Mouse (Mus musculus) splenic B cell, adult 2 months (primary cell): ENCODE data around the gene 4930447F04Rik.

Experiments used
- DNase-seq: peaks from one replicate; pipeline ENCODE4 v3.0.0-alpha.2; 2011; ENCODE audit warnings: low read depth, low spot score
- H3K27me3 ChIP-seq: 2 replicates; pipeline ENCODE4 v1.6.1; 2012; ENCODE audit warnings: mild to moderate bottlenecking, low read length, moderate library complexity, mixed read lengths; ENCODE audit not compliant: control insufficient read depth, poor library complexity, insufficient read depth, severe bottlenecking
- H3K36me3 ChIP-seq: 2 replicates; pipeline ENCODE4 v1.6.1; 2012; ENCODE audit warnings: mild to moderate bottlenecking, low read length, moderate library complexity, mixed read lengths; ENCODE audit not compliant: control insufficient read depth, poor library complexity, insufficient read depth, severe bottlenecking

The 4930447F04Rik gene

GRCm38 (mm10) chrX:66304124-66304523, at the start of gene 4930447F04Rik:
TSS of gene 4930447F04Rik (minus strand) at chrX:66304224.
- Histone ChIP-seq H3K36me3 (no peaks in the 10 kb centered on the region), H3K27me3 (no peaks in the 10 kb centered on the region)
- no peak for DNase-seq
